Mouse (Mus musculus) embryonic stem cell, embryonic (primary cell): ENCODE results near the gene Rnaseh2c.

Experiments
- CTCF ChIA-PET, 4 experiments: fragments of 300-600 bp in 2 of 4; fragments of 350-600 bp in 2 of 4; sonication (Branson Sonifier 250); formaldehyde crosslinking; loops; one replicate each; lab custom pipeline; 2022; ENCODE audit warnings: inconsistent platforms in 2 of 4; lab: Charles Lee
- POLR2A ChIA-PET, 4 experiments: fragments of 300-600 bp in 2 of 4; fragments of 350-600 bp in 2 of 4; sonication (Branson Sonifier 250); formaldehyde crosslinking; loops; one replicate each; lab custom pipeline; 2022; ENCODE audit warnings: antibody characterized with exemption in 4 of 4, inconsistent platforms in 1 of 4; lab: Charles Lee

Rnaseh2c gene

GRCm38 (mm10) chr19:5652570-5652969 is 50.9 kb downstream of the Rnaseh2c start:
- ChIA-PET POLR2A (interaction anchor here in 3 of 4 experiments (0.5 to 10.2 kb wide), 11 partner anchors 9 to 223 kb away, joined by 3 to 99 read pairs (median 4); partner anchors contain the start of genes Ehbp1l1 (in 1 of the 3), Frmd8 (in 1 of the 3), Map3k11 (in 1 of the 3) and Pcnx3 (in 1 of the 3)), CTCF (interaction anchor here in 3 of 4 experiments (0.6 to 1.0 kb wide), 4 partner anchors 10 to 1353 kb away, joined by 3 to 11 read pairs (median 4); no protein-coding TSS in a partner anchor)

DNA sequence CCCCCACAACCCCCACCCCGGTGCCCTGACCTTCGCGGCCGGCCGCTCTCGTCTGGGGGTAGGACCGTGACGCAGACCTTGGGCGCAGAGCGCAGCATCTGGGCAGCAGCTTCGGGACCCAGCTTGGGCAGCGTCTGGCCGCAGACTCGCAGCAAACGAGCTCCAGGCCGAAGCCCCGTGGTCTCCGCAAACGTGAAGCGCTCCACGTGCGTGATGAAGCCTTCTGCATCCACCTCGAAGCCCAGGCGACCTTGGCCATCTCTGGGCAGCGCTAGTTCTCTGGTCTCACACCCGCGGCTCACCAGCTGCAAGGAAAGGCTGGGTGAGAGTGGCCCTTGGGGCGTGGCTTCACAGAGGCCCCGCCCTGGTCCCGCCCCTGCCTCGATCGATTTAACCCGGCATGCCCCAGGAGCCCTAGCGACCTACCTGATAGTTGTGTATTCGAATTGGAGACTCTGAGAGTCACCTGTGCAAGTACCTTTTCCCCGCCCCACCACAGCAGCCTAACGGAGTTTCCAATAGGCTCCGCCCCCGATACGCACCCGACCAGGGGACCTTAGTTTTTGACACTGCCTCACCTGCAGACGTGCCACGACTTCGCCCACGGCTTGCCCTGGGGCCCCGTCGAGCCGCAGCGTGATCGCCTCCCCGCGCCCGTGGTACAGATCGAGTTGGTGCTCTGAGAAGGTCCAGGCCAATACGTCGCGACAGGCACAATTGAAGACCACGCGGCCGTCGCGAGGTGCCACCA is 52.5 kb downstream of the Rnaseh2c start:
- POLR2A ChIA-PET: interaction anchor here (0.6 to 10.2 kb wide), 38 partner anchors 7 to 431 kb away, joined by 3 to 99 read pairs (median 4); partner anchors contain the start of genes Map3k11 (in 2 of the 4), Mus81 (in 2 of the 4), Pcnx3 (in 2 of the 4) and Sipa1 (in 2 of the 4)

GRCm38 (mm10) chr19:5654720-5655298 is 53.1 kb downstream of the Rnaseh2c start:
- CTCF ChIA-PET: interaction anchor here in 3 of 4 experiments (0.5 to 1.3 kb wide), 4 partner anchors 9 to 1540 kb away, joined by 3 read pairs; partner anchors contain the start of genes Mus81 (in 1 of the 3) and Sipa1 (in 1 of the 3)
- POLR2A ChIA-PET: interaction anchor here (0.7 to 10.2 kb wide), 29 partner anchors 7 to 270 kb away, joined by 3 to 99 read pairs (median 4); partner anchors contain the start of genes Pcnx3 (in 3 of the 4), Map3k11 (in 2 of the 4), Sipa1 (in 2 of the 4) and Cdc42ep2 (in 1 of the 4)

More for the DNA sequence above, 52.5 kb downstream of the Rnaseh2c start:
- CTCF ChIA-PET: interaction anchor here in 3 of 4 experiments (0.6 to 1.3 kb wide), 8 partner anchors 9 to 936 kb away, joined by 3 to 7 read pairs (median 4); partner anchors contain the start of genes Mus81 (in 1 of the 3) and Sipa1 (in 1 of the 3)
